Mouse (Mus musculus): Measurements from ENCODE around the gene Hpd. TPM values are rescaled to one million over a fixed set of nuclear protein-coding genes. Genes with fewer than 3 reads are reported as not detected.

The Hpd gene
- polyA plus RNA-seq, 1 experiment: not detected

DNA sequence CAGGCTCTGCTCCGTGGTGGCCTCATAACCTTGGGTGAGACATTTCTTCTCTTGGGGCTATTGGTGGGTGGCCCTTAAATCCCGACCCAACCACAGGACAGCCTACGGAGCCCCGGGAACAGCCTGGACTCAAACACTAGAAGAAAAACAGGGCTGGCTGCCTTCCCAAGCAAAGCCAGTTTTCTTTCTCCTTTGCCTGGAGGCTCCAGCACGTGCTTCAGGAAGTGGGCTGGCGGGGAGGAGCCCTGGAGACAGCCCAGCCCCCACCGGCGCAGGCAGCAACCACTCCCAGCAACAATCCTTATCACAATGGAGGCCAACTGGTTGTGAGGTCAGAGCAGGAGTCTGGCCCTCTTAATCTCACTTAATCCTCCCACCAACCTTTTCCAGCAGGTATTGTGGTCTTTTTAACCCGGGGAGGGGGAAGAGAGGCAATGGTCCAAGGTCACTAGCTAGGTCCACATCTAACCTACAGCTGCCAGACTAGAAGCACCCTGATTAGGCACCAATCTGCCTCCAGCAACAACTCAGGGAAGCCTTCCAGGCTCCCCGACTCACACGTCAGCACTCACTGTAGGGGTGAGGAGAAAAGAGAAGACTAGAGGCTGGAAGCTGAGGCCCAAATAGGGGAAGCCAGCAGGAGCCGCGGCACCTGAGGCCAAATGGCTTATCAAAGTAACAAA, 46.0 kb downstream of the Hpd start:
- Histone ChIP-seq H3K27me3 (ENCODE audit: control insufficient read depth, insufficient read depth, insufficient read length) (no peaks in the 10 kb centered on the region), H3K36me3 (ENCODE audit: control insufficient read depth, insufficient read depth) (peaks cover 8% of the 10 kb centered on the region), H3K79me3 (ENCODE audit: low read depth) (peaks cover 18% of the 10 kb centered on the region), H3K79me2 (ENCODE audit: control insufficient read depth, insufficient read depth) (peaks cover 44% of the 10 kb centered on the region), H3K4me3 (ENCODE audit: insufficient read depth, poor library complexity, severe bottlenecking) (peak overlapping the region; percentile 28), H3ac (ENCODE audit: control insufficient read depth, insufficient read length, low read depth) (peak overlapping the region; percentile 51)
- TF ChIP-seq CEBPB (IDR thresholded peaks at IDR 0.05; ENCODE audit: low read depth) (no peak), USF1 (IDR thresholded peaks at IDR 0.05; ENCODE audit: low read depth) (peak; percentile 82), MAX (IDR thresholded peaks at IDR 0.05) (peak; percentile 94)

DNA sequence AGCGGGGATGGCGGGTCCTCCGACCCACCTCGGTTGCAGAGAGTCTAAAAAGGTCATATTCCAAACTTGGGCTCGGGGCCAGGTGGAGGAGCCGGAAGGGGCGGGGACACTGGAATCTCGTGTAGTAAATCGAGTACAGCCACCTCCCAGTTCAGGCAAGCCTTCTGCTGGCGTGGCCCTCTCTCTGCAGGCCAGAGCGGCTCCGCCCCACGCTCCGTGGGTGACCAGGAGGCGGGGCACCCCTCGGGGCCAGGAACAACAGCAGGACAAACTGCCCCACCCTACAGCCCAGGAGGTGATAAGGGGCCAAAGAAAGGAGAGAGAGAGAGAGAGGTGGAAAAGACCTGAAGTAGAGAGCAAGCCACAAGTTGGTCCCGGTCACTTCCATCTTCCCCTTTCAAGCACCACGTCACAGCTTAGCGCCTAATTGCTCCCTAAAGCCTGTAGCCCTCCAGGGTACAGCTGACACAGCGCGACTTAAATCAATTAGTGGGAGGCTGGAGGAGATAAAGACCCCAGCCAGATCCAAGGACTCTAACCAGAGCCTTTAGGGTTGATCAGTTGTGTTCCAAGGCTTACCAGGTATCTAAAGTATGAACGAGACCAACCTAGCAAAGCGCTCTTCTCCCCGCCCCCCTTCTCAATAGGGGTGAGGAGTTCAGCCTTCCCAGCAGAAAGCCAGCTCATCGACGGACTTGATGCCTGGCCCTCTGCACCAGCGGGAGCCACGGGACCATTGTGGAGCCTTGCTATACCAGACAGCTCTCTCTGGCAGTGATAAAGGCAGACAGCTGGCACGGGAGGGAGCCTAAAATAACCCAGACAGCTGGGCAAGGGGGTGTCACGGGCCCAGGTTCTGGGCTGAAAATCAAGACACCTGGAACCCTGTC, 46.8 kb downstream of the Hpd start:
- no peaks in the 10 kb centered on the region for H3K27me3 ChIP-seq (ENCODE audit: control insufficient read depth, insufficient read depth, insufficient read length)
- peak overlapping the region; percentile 38 for H3ac ChIP-seq (ENCODE audit: control insufficient read depth, insufficient read length, low read depth)
- peak; percentile 19 for TF ChIP-seq MAX (IDR thresholded peaks at IDR 0.05)
- no peak for TF ChIP-seq CEBPB (IDR thresholded peaks at IDR 0.05; ENCODE audit: low read depth)
- no peak for TF ChIP-seq FOSL1 (IDR thresholded peaks at IDR 0.05; ENCODE audit: insufficient read depth, low read length, poor library complexity, severe bottlenecking)
- peak; percentile 85 for TF ChIP-seq MYOD1 (IDR thresholded peaks at IDR 0.05; ENCODE audit: control insufficient read depth, insufficient read length, low read depth)
- no peak for TF ChIP-seq USF1 (IDR thresholded peaks at IDR 0.05; ENCODE audit: low read depth)
- H3K79me3 ChIP-seq (ENCODE audit: low read depth): peaks cover 15% of the 10 kb centered on the region
- H3K36me3 ChIP-seq (ENCODE audit: control insufficient read depth, insufficient read depth): peaks cover 8% of the 10 kb centered on the region
- peak overlapping the region; percentile 28 for H3K4me3 ChIP-seq (ENCODE audit: insufficient read depth, poor library complexity, severe bottlenecking)
- H3K79me2 ChIP-seq (ENCODE audit: control insufficient read depth, insufficient read depth): peaks cover 40% of the 10 kb centered on the region

DNA sequence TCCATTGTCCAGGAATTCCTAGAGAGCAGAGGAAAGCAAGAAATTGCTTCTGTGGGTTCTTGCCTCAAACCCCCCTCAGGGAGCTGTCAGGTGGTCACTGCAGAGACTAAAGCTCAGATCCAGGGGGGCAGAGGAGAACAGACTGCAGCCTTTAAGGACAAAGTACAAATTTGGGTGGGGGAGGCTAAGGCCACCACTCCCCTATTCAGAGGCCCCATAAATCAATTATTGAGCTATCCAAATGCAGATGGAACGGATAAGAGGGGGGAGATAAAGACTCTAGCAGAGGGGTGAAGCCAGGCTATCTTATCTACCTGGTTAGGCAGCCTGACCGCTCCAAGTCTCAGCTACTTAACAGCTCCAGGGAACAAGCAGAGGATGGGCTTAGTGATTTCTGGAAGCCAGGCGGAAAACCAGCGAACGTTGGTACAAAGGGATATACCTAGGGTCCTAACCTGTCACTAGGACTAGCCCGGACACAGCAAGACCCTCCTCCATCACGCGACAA, 47.6 kb downstream of the Hpd start:
- Histone ChIP-seq H3K36me3 (ENCODE audit: control insufficient read depth, insufficient read depth) (peaks cover 8% of the 10 kb centered on the region), H3ac (ENCODE audit: control insufficient read depth, insufficient read length, low read depth) (no peak overlapping the region), H3K79me2 (ENCODE audit: control insufficient read depth, insufficient read depth) (peaks cover 32% of the 10 kb centered on the region), H3K79me3 (ENCODE audit: low read depth) (peaks cover 10% of the 10 kb centered on the region), H3K4me3 (ENCODE audit: insufficient read depth, poor library complexity, severe bottlenecking) (no peak overlapping the region), H3K27me3 (ENCODE audit: control insufficient read depth, insufficient read depth, insufficient read length) (no peaks in the 10 kb centered on the region)
- TF ChIP-seq MYOD1 (IDR thresholded peaks at IDR 0.05; ENCODE audit: control insufficient read depth, insufficient read length, low read depth) (no peak), CTCF (IDR thresholded peaks at IDR 0.05; ENCODE audit: control insufficient read depth, insufficient read depth, insufficient read length) (no peak), FOSL1 (IDR thresholded peaks at IDR 0.05; ENCODE audit: insufficient read depth, low read length, poor library complexity, severe bottlenecking) (no peak), CEBPB (IDR thresholded peaks at IDR 0.05; ENCODE audit: low read depth) (no peak), USF1 (IDR thresholded peaks at IDR 0.05; ENCODE audit: low read depth) (no peak), MAX (IDR thresholded peaks at IDR 0.05) (no peak), MYOG (IDR thresholded peaks at IDR 0.05; ENCODE audit: control insufficient read depth, extremely low read depth, insufficient read length) (no peak)

DNA sequence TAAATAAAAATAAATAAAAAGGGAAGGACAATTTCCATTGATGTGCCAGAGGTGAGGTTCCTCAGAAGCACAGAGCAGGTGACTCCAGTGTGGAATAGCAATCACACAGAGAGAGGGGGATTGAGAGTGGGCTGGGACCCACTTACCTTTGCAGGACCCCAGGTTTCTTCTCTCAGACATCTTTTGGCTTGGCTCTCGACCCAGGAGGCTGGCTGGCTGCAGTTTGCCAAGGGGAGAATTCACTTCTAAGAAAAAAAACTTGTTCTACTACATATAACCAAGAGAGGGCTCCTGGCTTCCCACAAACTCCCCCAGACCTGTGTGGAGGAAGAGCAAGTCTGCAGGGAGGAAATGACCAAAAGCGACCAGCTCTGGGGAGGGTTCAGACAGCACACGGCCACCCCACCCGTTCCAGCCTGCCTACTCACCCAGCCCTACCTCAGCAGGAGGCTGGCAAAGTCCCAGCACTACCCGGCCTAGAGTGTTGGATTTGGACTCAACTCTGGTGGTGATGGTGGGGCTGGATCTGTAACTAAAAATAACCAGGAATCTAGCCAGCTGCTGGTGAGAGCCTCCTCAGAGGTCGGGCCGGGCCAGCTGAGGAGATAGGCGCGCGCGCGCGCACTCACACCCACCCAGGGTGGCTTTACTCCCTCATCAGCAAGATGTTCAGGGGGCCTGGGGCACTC, 48.2 kb downstream of the Hpd start:
- no peak overlapping the region for H3ac ChIP-seq (ENCODE audit: control insufficient read depth, insufficient read length, low read depth)
- peaks cover 26% of the 10 kb centered on the region for H3K79me2 ChIP-seq (ENCODE audit: control insufficient read depth, insufficient read depth)
- H3K79me3 ChIP-seq (ENCODE audit: low read depth): peaks cover 4% of the 10 kb centered on the region
- no peak overlapping the region for H3K4me3 ChIP-seq (ENCODE audit: insufficient read depth, poor library complexity, severe bottlenecking)
- TF ChIP-seq MYOD1 (IDR thresholded peaks at IDR 0.05; ENCODE audit: control insufficient read depth, insufficient read length, low read depth): peak; percentile 6
- no peak for TF ChIP-seq USF1 (IDR thresholded peaks at IDR 0.05; ENCODE audit: low read depth)
- peaks cover 8% of the 10 kb centered on the region for H3K36me3 ChIP-seq (ENCODE audit: control insufficient read depth, insufficient read depth)
- no peaks in the 10 kb centered on the region for H3K27me3 ChIP-seq (ENCODE audit: control insufficient read depth, insufficient read depth, insufficient read length)

- TF ChIP-seq FOSL1 (IDR thresholded peaks at IDR 0.05; ENCODE audit: insufficient read depth, low read length, poor library complexity, severe bottlenecking): no peak
- TF ChIP-seq MAX (IDR thresholded peaks at IDR 0.05): no peak
- TF ChIP-seq MYOD1 (IDR thresholded peaks at IDR 0.05; ENCODE audit: control insufficient read depth, insufficient read length, low read depth): no peak
- TF ChIP-seq CEBPB (IDR thresholded peaks at IDR 0.05; ENCODE audit: low read depth): no peak
- TF ChIP-seq CTCF (IDR thresholded peaks at IDR 0.05; ENCODE audit: control insufficient read depth, insufficient read depth, insufficient read length): no peak
- TF ChIP-seq USF1 (IDR thresholded peaks at IDR 0.05; ENCODE audit: low read depth): no peak
- TF ChIP-seq MYOG (IDR thresholded peaks at IDR 0.05; ENCODE audit: control insufficient read depth, extremely low read depth, insufficient read length): no peak
- no peak overlapping the region for H3K4me3 ChIP-seq (ENCODE audit: insufficient read depth, poor library complexity, severe bottlenecking)
- H3K36me3 ChIP-seq (ENCODE audit: control insufficient read depth, insufficient read depth): peaks cover 8% of the 10 kb centered on the region
Observed at GRCm38 (mm10) chr5:123133784-123134143, 48.8 kb downstream of the Hpd start.

More at GRCm38 (mm10) chr5:123133784-123134143, 48.8 kb downstream of the Hpd start:
- Histone ChIP-seq H3ac (ENCODE audit: control insufficient read depth, insufficient read length, low read depth) (no peak overlapping the region), H3K79me3 (ENCODE audit: low read depth) (peaks cover 3% of the 10 kb centered on the region), H3K27me3 (ENCODE audit: control insufficient read depth, insufficient read depth, insufficient read length) (no peaks in the 10 kb centered on the region), H3K79me2 (ENCODE audit: control insufficient read depth, insufficient read depth) (peaks cover 21% of the 10 kb centered on the region)
